Mouse (Mus musculus) hindbrain, embryonic 15.5 days (tissue): ENCODE data around the gene Myo10. TPM values are rescaled to one million over a fixed set of nuclear protein-coding genes. Genes with fewer than 3 reads are reported as not detected.
"Not testable (repeated sequence)": the region's sequence is repeated elsewhere in the genome, so short reads cannot be mapped to it uniquely, and the experiment has no call there.

Experiments used
- ATAC-seq: fragments of 200-750 bp; cut with Nextera tagmentation; 2 replicates; pipeline ENCODE4 v1.8.0; 2017; ENCODE audit warnings: low read depth, moderate number of reproducible peaks, moderate TSS enrichment; ENCODE audit not compliant: low FRiP score
- H3K27ac ChIP-seq: fragments of 300-500 bp; sonication (generic); replicated peaks from 2 replicates; pipeline ENCODE4 v1.5.1; 2015; ENCODE audit warnings: mild to moderate bottlenecking, inconsistent platforms
- H3K27me3 ChIP-seq: fragments of 300-500 bp; sonication (generic); 2 replicates; pipeline ENCODE4 v1.6.1; 2015; ENCODE audit warnings: control low read depth, inconsistent platforms
- H3K36me3 ChIP-seq: fragments of 300-500 bp; sonication (generic); 2 replicates; pipeline ENCODE4 v1.6.1; 2015; ENCODE audit warnings: control low read depth, inconsistent platforms
- H3K4me1 ChIP-seq: fragments of 300-500 bp; sonication (generic); replicated peaks from 2 replicates; pipeline ENCODE4 v1.6.1; 2015; ENCODE audit warnings: control low read depth, inconsistent platforms
- H3K4me2 ChIP-seq: fragments of 300-500 bp; sonication (generic); 2 replicates; pipeline ENCODE4 v1.6.1; 2015; ENCODE audit warnings: moderate library complexity, mild to moderate bottlenecking, inconsistent platforms
- H3K4me3 ChIP-seq: fragments of 300-500 bp; sonication (generic); 2 replicates; pipeline ENCODE4 v1.5.1; 2015; ENCODE audit warnings: mild to moderate bottlenecking, inconsistent platforms
- H3K9ac ChIP-seq: fragments of 300-500 bp; sonication (generic); 2 replicates; pipeline ENCODE4 v1.6.1; 2015; ENCODE audit warnings: inconsistent platforms
- H3K9me3 ChIP-seq: fragments of 300-500 bp; sonication (generic); 2 replicates; pipeline ENCODE4 v1.6.1; 2016; ENCODE audit warnings: control low read depth, inconsistent platforms
- WGBS: fragments of 180-500 bp; shearing (Covaris S2); methylation state at CpG from one replicate; pipeline ENCODE4 v1.1.7; 2015; 5-methylcytosine and 5-hydroxymethylcytosine counted together
- polyA plus RNA-seq: library from polyadenylated mRNA; unstranded; fragments of >200 nt; fragmentation: Nextera tagmentation; extraction: Ambion mirVana; gene quantifications from 2 replicates; pipeline ENCODE4 v1.2.1, GENCODE M21; 2015

Gene Myo10
- polyA plus RNA-seq, 1 experiment from 2014 or later, result 28.3 TPM

- no peak for ATAC-seq
- WGBS, result 22% methylated on average over 3 of the region's 3 CpGs
- Histone ChIP-seq H3K4me2 (no peak overlapping the region), H3K4me1 (peaks cover 26% of the 10 kb centered on the region), H3K27ac (no peak overlapping the region), H3K9me3 (no peaks in the 10 kb centered on the region), H3K4me3 (no peak overlapping the region), H3K27me3 (no peaks in the 10 kb centered on the region), H3K36me3 (no peaks in the 10 kb centered on the region), H3K9ac (no peak overlapping the region)
Measured at GRCm38 (mm10) chr15:25717006-25717405, 94.7 kb downstream of the Myo10 start.

- not testable (repeated sequence) for H3K27ac ChIP-seq, ATAC-seq, H3K36me3 ChIP-seq, H3K9me3 ChIP-seq, H3K27me3 ChIP-seq, H3K4me3 ChIP-seq, H3K4me2 ChIP-seq, H3K9ac ChIP-seq
- WGBS, result 90% methylated on average over 4 of the region's 4 CpGs
- H3K4me1 ChIP-seq, result peaks cover 26% of the 10 kb centered on the region
Measured at GRCm38 (mm10) chr15:25718104-25718503, 95.8 kb downstream of the Myo10 start.

- no peaks in the 10 kb centered on the region for H3K9me3 ChIP-seq
- H3K4me1 ChIP-seq, result peaks cover 19% of the 10 kb centered on the region
- no peaks in the 10 kb centered on the region for H3K27me3 ChIP-seq
- H3K9ac ChIP-seq, result no peak overlapping the region
- H3K36me3 ChIP-seq, result no peaks in the 10 kb centered on the region
- no peak overlapping the region for H3K4me2 ChIP-seq
- no peak for ATAC-seq
- no peak overlapping the region for H3K4me3 ChIP-seq
- no peak overlapping the region for H3K27ac ChIP-seq
- 65% methylated on average over 8 of the region's 8 CpGs for WGBS
Measured at GRCm38 (mm10) chr15:25719270-25719669, 96.9 kb downstream of the Myo10 start.

- Histone ChIP-seq H3K4me2 (no peak overlapping the region), H3K9ac (no peak overlapping the region), H3K27me3 (no peaks in the 10 kb centered on the region), H3K4me1 (peaks cover 11% of the 10 kb centered on the region), H3K4me3 (no peak overlapping the region), H3K9me3 (no peaks in the 10 kb centered on the region), H3K27ac (no peak overlapping the region), H3K36me3 (no peaks in the 10 kb centered on the region)
- ATAC-seq, result no peak
- 94% methylated on average over 6 of the region's 6 CpGs for WGBS
Measured at GRCm38 (mm10) chr15:25720263-25720662, 97.9 kb downstream of the Myo10 start.

- no peaks in the 10 kb centered on the region for H3K27me3 ChIP-seq
- peaks cover 3% of the 10 kb centered on the region; the same call in 1 of the 2 replicates for H3K4me1 ChIP-seq
- H3K9me3 ChIP-seq, result no peaks in the 10 kb centered on the region
- no peak overlapping the region for H3K9ac ChIP-seq
- no peaks in the 10 kb centered on the region for H3K36me3 ChIP-seq
- ATAC-seq, result no peak
- H3K4me3 ChIP-seq, result no peak overlapping the region
- H3K27ac ChIP-seq, result no peak overlapping the region
- H3K4me2 ChIP-seq, result no peak overlapping the region
- 67% methylated on average over 12 of the region's 12 CpGs for WGBS
Measured at GRCm38 (mm10) chr15:25723281-25724113, 101.2 kb downstream of the Myo10 start.

GRCm38 (mm10) chr15:25724549-25724948, 102.2 kb downstream of the Myo10 start:
- Histone ChIP-seq H3K9ac (no peak overlapping the region), H3K36me3 (no peaks in the 10 kb centered on the region), H3K4me1 (peaks cover 3% of the 10 kb centered on the region; the same call in 1 of the 2 replicates), H3K27ac (no peak overlapping the region), H3K9me3 (no peaks in the 10 kb centered on the region), H3K4me3 (no peak overlapping the region), H3K4me2 (no peak overlapping the region), H3K27me3 (no peaks in the 10 kb centered on the region)
- 95% methylated on average over 6 of the region's 6 CpGs for WGBS
- no peak for ATAC-seq

- 84% methylated on average over 5 of the region's 5 CpGs for WGBS
- no peak overlapping the region for H3K9ac ChIP-seq
- no peaks in the 10 kb centered on the region for H3K9me3 ChIP-seq
- no peak for ATAC-seq
- no peak overlapping the region for H3K4me2 ChIP-seq
- no peaks in the 10 kb centered on the region for H3K36me3 ChIP-seq
- H3K27ac ChIP-seq, result no peak overlapping the region
- peaks cover 3% of the 10 kb centered on the region; the same call in 1 of the 2 replicates for H3K4me1 ChIP-seq
- no peaks in the 10 kb centered on the region for H3K27me3 ChIP-seq
- no peak overlapping the region for H3K4me3 ChIP-seq
Measured at GRCm38 (mm10) chr15:25726814-25727213, 104.5 kb downstream of the Myo10 start.

GRCm38 (mm10) chr15:25728501-25728900, 106.2 kb downstream of the Myo10 start:
- H3K4me2 ChIP-seq, result no peak overlapping the region
- H3K9me3 ChIP-seq, result no peaks in the 10 kb centered on the region
- WGBS, result 59% methylated on average over 4 of the region's 4 CpGs
- H3K27me3 ChIP-seq, result no peaks in the 10 kb centered on the region
- H3K4me3 ChIP-seq, result no peak overlapping the region
- no peak overlapping the region for H3K9ac ChIP-seq
- 0 out of 2 replicates have a peak, but pooled peaks cover 4% of the 10 kb centered on the region for H3K4me1 ChIP-seq
- no peaks in the 10 kb centered on the region for H3K36me3 ChIP-seq
- no peak for ATAC-seq
- no peak overlapping the region for H3K27ac ChIP-seq

GRCm38 (mm10) chr15:25731053-25731452, 108.7 kb downstream of the Myo10 start:
- no peak overlapping the region for H3K4me2 ChIP-seq
- ATAC-seq, result no peak
- no peak overlapping the region for H3K27ac ChIP-seq
- H3K4me3 ChIP-seq, result no peak overlapping the region
- 36% methylated on average over 9 of the region's 9 CpGs for WGBS
- H3K36me3 ChIP-seq, result no peaks in the 10 kb centered on the region
- 0 out of 2 replicates have a peak, but pooled peaks cover 4% of the 10 kb centered on the region for H3K4me1 ChIP-seq
- no peak overlapping the region for H3K9ac ChIP-seq
- no peaks in the 10 kb centered on the region for H3K9me3 ChIP-seq
- H3K27me3 ChIP-seq, result no peaks in the 10 kb centered on the region

- H3K4me1 ChIP-seq, result 0 out of 2 replicates have a peak, but pooled peaks cover 4% of the 10 kb centered on the region
- no peaks in the 10 kb centered on the region for H3K27me3 ChIP-seq
- H3K4me3 ChIP-seq, result no peak overlapping the region
- no peak overlapping the region for H3K27ac ChIP-seq
- 68% methylated on average over 8 of the region's 8 CpGs for WGBS
- H3K4me2 ChIP-seq, result no peak overlapping the region
- H3K9ac ChIP-seq, result no peak overlapping the region
- no peaks in the 10 kb centered on the region for H3K36me3 ChIP-seq
- ATAC-seq, result peak; percentile 64
- H3K9me3 ChIP-seq, result no peaks in the 10 kb centered on the region
Measured at GRCm38 (mm10) chr15:25732758-25733428, 110.6 kb downstream of the Myo10 start.

- H3K4me2 ChIP-seq, result no peak overlapping the region
- H3K27me3 ChIP-seq, result no peaks in the 10 kb centered on the region
- no peaks in the 10 kb centered on the region for H3K36me3 ChIP-seq
- no peak for ATAC-seq
- 94% methylated on average over 11 of the region's 11 CpGs for WGBS
- 0 out of 2 replicates have a peak, but pooled peaks cover 4% of the 10 kb centered on the region for H3K4me1 ChIP-seq
- no peaks in the 10 kb centered on the region for H3K9me3 ChIP-seq
- H3K9ac ChIP-seq, result no peak overlapping the region
- no peak overlapping the region for H3K4me3 ChIP-seq
- no peak overlapping the region for H3K27ac ChIP-seq
Measured at GRCm38 (mm10) chr15:25733739-25734430, 111.6 kb downstream of the Myo10 start.

- Histone ChIP-seq H3K4me2 (no peak overlapping the region), H3K4me3 (no peak overlapping the region), H3K9me3 (no peaks in the 10 kb centered on the region), H3K27me3 (no peaks in the 10 kb centered on the region), H3K4me1 (0 out of 2 replicates have a peak, but pooled peaks cover 4% of the 10 kb centered on the region), H3K36me3 (no peaks in the 10 kb centered on the region), H3K9ac (no peak overlapping the region), H3K27ac (no peak overlapping the region)
- WGBS, result 38% methylated on average over 6 of the region's 6 CpGs
- ATAC-seq, result no peak
Measured at GRCm38 (mm10) chr15:25736531-25736930, 114.2 kb downstream of the Myo10 start.
